Mouse (Mus musculus): ENCODE measurements around the gene Brsk1. TPM values are rescaled to one million over a fixed set of nuclear protein-coding genes. Genes with fewer than 3 reads are reported as not detected.

Brsk1 gene
- polyA plus RNA-seq, 1 experiment from 2014 or later: 2.8 TPM

DNA sequence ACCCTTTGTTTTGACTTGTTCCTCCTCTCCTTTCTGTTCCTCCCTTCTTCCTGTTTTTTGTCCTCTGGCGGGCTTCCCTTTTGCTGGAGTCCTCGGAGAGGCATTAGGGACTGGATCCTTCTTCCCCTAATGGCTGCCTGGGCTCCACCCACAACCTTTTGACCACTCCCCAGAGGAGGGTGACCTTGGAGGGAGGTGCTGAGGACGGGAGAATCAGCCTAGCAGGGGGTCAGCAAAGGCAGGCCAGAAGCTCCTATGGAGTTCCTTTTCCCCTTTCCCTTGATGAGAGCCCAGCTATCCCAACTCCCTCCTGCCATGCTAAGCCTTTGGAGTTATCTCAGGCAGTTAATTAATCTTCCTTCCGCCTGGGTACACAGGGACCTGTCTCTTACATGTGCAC lies 50.7 kb downstream of the Brsk1 start:
- Histone ChIP-seq H3K4me2 (replicated peaks) (peak overlapping the region; percentile 85), H3K27me3 (no peaks in the 10 kb centered on the region), H3K9ac (peak overlapping the region; percentile 77), H3K4me1 (peaks cover 24% of the 10 kb centered on the region), H3K4me3 (peak overlapping the region; percentile 73), H3K9me3 (no peaks in the 10 kb centered on the region), H3K36me3 (peaks cover 39% of the 10 kb centered on the region), H3K27ac (peak overlapping the region; percentile 90)
- 6% methylated on average over 4 of the region's 4 CpGs for WGBS
- ATAC-seq (ENCODE audit: insufficient number of reproducible peaks, insufficient read depth, low FRiP score, low TSS enrichment): no peak

DNA sequence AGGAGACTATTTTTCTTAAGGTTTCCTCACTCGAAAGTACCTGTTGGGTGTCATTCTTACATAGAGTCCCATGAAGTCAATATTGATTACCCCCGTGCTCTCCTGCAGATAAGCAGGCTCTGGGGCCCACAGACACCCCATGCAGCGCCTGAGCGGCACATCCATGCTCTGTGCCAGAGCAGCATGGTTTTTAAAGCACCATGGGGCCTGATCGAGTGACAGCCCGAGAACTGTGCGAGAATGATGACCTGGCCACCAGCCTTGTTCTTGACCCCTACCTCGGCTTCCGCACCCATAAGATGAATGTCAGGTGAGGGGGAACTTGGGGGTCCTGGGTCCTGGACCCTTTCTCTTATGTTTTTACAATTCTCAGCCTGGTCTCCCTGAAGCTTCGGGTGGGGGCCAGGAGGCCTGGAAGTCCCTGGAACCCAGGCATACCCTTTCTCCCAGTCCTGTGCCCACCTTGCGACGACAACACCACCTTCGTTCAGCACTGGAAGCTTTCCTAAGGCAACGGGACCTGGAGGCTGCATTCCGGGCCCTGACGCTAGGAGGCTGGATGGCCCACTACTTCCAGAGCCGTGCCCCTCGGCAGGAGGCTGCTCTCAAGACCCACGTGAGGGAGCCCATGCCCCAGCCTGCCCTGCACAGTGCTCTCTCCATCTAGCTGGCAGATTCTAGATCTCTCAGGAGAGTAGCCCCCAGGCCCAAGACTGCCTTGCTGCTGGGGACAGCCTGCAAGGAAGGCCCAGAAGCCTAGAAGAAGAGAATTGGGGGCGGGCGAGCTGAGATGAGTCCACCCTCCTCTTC lies 51.5 kb downstream of the Brsk1 start:
- Histone ChIP-seq H3K4me2 (replicated peaks) (peak overlapping the region; percentile 85), H3K4me1 (peaks cover 24% of the 10 kb centered on the region), H3K27me3 (no peaks in the 10 kb centered on the region), H3K9ac (peak overlapping the region; percentile 77; the same call in 1 of the 2 replicates), H3K9me3 (no peaks in the 10 kb centered on the region), H3K4me3 (peak overlapping the region; percentile 73; the same call in 1 of the 2 replicates), H3K36me3 (peaks cover 47% of the 10 kb centered on the region), H3K27ac (no peak overlapping the region)
- ATAC-seq (ENCODE audit: insufficient number of reproducible peaks, insufficient read depth, low FRiP score, low TSS enrichment): no peak
- 86% methylated on average over 21 of the region's 21 CpGs for WGBS

DNA sequence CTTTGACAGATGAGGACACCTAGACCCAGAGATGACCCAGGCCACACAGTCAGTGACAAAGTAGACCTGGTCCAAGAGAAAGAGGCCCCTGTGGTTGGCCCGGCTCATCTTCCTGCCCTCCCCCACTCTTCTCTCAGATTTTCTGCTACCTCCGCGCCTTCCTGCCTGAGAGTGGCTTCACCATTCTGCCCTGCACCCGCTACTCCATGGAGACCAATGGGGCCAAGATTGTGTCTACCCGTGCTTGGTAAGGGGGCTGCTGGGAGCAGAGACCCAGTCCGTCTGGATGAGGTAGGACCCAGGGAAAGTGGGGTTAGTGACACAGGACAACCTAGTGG lies 52.0 kb downstream of the Brsk1 start:
- Histone ChIP-seq H3K4me3 (no peak overlapping the region), H3K4me2 (replicated peaks) (no peak overlapping the region), H3K4me1 (peaks cover 24% of the 10 kb centered on the region), H3K9ac (no peak overlapping the region), H3K27ac (no peak overlapping the region), H3K9me3 (no peaks in the 10 kb centered on the region), H3K36me3 (peaks cover 50% of the 10 kb centered on the region), H3K27me3 (no peaks in the 10 kb centered on the region)
- ATAC-seq (ENCODE audit: insufficient number of reproducible peaks, insufficient read depth, low FRiP score, low TSS enrichment): no peak
- WGBS: 92% methylated on average over 6 of the region's 6 CpGs

DNA sequence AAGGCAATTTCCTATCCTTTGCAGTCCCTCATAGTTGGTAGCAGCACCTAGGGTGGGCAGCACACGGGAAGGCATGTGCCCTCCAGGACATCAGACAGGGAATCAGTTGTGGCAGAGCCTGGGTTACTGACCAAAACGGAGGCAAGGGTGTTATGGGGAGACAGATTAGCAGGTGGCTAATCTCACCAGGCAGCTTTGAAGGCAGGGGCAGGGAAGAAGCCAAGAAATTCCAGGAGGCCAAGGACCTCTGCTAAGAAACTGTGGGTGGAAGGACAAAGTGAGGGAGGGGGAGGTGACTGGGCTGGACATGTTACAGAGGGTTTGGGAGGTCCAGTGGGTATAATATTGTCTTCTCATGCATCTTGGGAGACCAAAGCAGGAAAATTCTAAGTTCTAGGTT lies 53.0 kb downstream of the Brsk1 start:
- H3K9ac ChIP-seq: no peak overlapping the region
- no peak overlapping the region for H3K4me2 ChIP-seq (replicated peaks)
- H3K27ac ChIP-seq: no peak overlapping the region
- ATAC-seq (ENCODE audit: insufficient number of reproducible peaks, insufficient read depth, low FRiP score, low TSS enrichment): no peak
- peaks cover 24% of the 10 kb centered on the region for H3K4me1 ChIP-seq
- H3K9me3 ChIP-seq: no peaks in the 10 kb centered on the region
- no peaks in the 10 kb centered on the region for H3K27me3 ChIP-seq
- no peak overlapping the region for H3K4me3 ChIP-seq
- 77% methylated on average over 2 of the region's 2 CpGs for WGBS
- H3K36me3 ChIP-seq: peaks cover 50% of the 10 kb centered on the region

DNA sequence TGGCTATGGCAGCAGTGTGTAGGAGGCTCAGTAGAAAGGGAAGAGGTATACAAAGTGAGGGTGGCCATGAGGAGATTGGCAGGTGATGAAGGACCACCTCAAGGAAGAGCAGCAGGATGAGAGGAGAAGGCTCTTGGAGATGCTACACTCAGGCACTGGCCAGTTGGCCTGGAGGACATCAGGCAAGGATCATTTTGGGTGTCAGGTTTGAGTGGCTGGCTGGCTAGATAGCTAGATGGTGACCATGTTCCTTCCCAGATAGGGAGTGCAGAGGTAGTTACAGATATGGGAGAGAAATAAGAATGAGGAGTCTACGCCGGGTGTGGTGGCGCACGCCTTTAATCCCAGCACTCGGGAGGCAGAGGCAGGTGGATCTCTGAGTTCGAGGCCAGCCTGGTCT lies 54.5 kb downstream of the Brsk1 start:
- H3K4me3 ChIP-seq: no peak overlapping the region
- ATAC-seq (ENCODE audit: insufficient number of reproducible peaks, insufficient read depth, low FRiP score, low TSS enrichment): no peak
- WGBS: 95% methylated on average over 6 of the region's 6 CpGs
- no peaks in the 10 kb centered on the region for H3K9me3 ChIP-seq
- H3K27me3 ChIP-seq: no peaks in the 10 kb centered on the region
- H3K4me1 ChIP-seq: peaks cover 18% of the 10 kb centered on the region
- H3K4me2 ChIP-seq (replicated peaks): no peak overlapping the region
- no peak overlapping the region for H3K9ac ChIP-seq
- H3K27ac ChIP-seq: no peak overlapping the region
- H3K36me3 ChIP-seq: peaks cover 50% of the 10 kb centered on the region

DNA sequence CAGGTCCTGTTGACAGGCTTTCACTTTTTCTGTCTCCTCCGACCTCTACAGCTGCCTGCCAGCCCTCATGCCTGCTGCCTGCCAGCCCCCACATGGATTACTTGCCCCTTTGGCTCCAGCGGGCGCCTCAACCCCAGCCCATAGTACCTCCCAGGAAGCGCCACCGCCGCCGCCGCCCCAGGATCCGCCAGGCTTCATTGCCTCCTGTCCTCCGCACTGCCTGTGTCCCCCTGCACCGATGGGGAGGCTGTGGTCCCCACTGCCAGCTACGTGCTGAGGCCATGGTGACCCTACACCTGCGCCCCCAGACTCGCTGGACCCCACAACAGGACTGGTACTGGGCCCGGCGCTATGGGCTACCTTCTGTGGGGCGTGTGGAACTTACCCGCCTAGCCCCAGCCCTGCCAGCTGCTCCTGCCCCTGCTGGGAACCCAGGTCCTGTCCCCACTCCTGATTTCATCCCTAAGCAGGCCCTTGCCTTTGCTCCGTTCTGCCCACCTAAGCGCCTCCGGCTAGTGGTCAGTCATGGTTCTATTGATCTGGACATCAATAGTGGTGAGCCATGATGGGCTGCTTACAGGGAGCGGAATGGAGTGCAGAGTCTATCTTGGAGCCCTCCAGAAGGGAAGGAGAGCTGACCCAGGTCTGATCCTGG lies 56.0 kb downstream of the Brsk1 start:
- Histone ChIP-seq H3K36me3 (peaks cover 50% of the 10 kb centered on the region), H3K4me2 (replicated peaks) (no peak overlapping the region), H3K27me3 (no peaks in the 10 kb centered on the region), H3K4me1 (peaks cover 15% of the 10 kb centered on the region), H3K9me3 (no peaks in the 10 kb centered on the region), H3K9ac (no peak overlapping the region), H3K4me3 (no peak overlapping the region), H3K27ac (no peak overlapping the region)
- ATAC-seq (ENCODE audit: insufficient number of reproducible peaks, insufficient read depth, low FRiP score, low TSS enrichment): no peak; the same call in 1 of the 2 replicates
- 88% methylated on average over 22 of the region's 22 CpGs for WGBS

DNA sequence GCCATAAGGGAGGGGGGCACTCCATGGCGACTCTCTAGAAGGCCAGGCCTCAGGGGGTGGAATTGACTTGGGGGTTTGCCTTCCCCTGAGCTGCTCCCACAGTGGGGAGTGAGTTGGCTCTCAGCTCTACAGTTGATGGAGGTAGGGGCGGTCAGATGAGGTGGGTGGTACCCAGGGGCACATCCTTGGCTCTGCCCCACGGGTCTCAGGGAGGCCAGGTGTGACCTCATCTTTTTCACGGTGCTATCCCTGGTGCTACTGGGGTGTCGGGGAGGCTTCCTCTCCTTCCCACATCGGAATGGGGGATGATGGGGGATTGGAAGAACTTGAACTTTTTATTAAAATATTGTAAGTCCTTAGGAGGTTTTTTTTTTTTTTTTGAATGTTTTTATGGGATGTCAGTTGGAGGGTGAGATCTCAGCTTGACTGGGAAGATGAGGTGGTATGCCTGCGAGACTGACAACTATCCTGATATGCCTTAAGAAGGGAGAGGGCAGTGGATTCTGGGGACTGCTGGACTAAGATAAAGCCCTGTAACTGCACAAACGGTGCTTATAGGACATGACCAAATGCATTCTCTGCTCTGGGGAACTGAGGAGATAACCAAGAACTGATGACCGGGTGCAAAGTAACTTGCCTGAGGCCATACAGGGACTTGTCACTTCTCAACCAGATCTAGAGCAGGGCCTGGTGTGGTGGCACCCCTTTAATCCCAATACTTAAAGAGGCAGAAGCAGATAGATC lies 56.9 kb downstream of the Brsk1 start:
- Histone ChIP-seq H3K4me3 (no peak overlapping the region), H3K4me2 (replicated peaks) (no peak overlapping the region), H3K27me3 (no peaks in the 10 kb centered on the region), H3K27ac (no peak overlapping the region), H3K9ac (no peak overlapping the region), H3K9me3 (no peaks in the 10 kb centered on the region), H3K4me1 (peaks cover 14% of the 10 kb centered on the region; the same call in 1 of the 2 replicates), H3K36me3 (peaks cover 45% of the 10 kb centered on the region)
- no peak for ATAC-seq (ENCODE audit: insufficient number of reproducible peaks, insufficient read depth, low FRiP score, low TSS enrichment)
- 72% methylated on average over 9 of the region's 9 CpGs for WGBS

DNA sequence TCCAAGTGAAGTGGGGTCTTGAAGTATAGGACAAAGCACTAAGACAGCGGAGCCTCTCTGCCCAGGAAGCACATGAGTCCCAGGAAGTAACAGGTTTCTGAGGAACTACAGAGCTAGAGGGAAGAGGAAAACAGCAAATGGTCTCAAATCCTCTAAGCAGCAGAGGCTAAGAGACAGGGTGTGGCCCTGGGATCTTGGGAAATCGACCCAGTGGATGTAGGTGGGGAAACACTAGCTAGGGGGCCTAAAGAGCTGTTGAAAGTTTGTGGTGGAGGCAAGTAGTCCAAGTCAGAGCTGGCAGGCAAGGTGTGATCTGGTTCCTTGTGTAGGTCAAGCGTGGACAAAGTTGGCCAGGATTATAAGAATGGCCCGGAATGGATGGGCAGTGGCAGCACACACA lies 57.9 kb downstream of the Brsk1 start:
- H3K27ac ChIP-seq: no peak overlapping the region
- no peak overlapping the region for H3K4me2 ChIP-seq (replicated peaks)
- no peaks in the 10 kb centered on the region for H3K27me3 ChIP-seq
- no peak overlapping the region for H3K9ac ChIP-seq
- ATAC-seq (ENCODE audit: insufficient number of reproducible peaks, insufficient read depth, low FRiP score, low TSS enrichment): no peak
- WGBS: 75% methylated on average over 4 of the region's 4 CpGs
- H3K4me3 ChIP-seq: no peak overlapping the region
- peaks cover 35% of the 10 kb centered on the region for H3K36me3 ChIP-seq
- H3K4me1 ChIP-seq: peaks cover 10% of the 10 kb centered on the region; the same call in 1 of the 2 replicates
- H3K9me3 ChIP-seq: no peaks in the 10 kb centered on the region

DNA sequence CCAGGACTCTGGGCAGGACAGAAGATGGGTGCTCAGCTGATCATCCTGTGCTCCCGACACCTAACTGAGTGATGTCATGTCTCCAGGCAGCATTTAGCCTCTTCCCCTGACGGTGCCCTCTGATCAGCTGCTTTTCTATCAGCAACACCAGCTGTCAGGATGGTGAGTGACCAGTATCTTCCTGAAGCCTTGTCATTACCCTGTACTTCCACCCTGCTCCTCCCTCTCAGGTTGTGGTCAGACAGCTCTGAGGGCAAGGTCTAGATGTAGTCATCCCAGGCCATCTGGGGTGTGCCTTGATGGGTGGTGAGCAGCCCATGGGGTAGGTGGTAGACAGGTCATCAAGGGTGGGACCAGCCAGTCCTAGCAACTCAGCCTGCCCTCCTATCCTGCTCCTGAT lies 58.8 kb downstream of the Brsk1 start:
- Histone ChIP-seq H3K9ac (no peak overlapping the region), H3K4me3 (no peak overlapping the region), H3K27me3 (no peaks in the 10 kb centered on the region), H3K4me2 (replicated peaks) (no peak overlapping the region), H3K9me3 (no peaks in the 10 kb centered on the region), H3K36me3 (peaks cover 27% of the 10 kb centered on the region), H3K4me1 (peaks cover 10% of the 10 kb centered on the region; the same call in 1 of the 2 replicates), H3K27ac (no peak overlapping the region)
- WGBS: 78% methylated on average over 2 of the region's 2 CpGs
- no peak for ATAC-seq (ENCODE audit: insufficient number of reproducible peaks, insufficient read depth, low FRiP score, low TSS enrichment)

DNA sequence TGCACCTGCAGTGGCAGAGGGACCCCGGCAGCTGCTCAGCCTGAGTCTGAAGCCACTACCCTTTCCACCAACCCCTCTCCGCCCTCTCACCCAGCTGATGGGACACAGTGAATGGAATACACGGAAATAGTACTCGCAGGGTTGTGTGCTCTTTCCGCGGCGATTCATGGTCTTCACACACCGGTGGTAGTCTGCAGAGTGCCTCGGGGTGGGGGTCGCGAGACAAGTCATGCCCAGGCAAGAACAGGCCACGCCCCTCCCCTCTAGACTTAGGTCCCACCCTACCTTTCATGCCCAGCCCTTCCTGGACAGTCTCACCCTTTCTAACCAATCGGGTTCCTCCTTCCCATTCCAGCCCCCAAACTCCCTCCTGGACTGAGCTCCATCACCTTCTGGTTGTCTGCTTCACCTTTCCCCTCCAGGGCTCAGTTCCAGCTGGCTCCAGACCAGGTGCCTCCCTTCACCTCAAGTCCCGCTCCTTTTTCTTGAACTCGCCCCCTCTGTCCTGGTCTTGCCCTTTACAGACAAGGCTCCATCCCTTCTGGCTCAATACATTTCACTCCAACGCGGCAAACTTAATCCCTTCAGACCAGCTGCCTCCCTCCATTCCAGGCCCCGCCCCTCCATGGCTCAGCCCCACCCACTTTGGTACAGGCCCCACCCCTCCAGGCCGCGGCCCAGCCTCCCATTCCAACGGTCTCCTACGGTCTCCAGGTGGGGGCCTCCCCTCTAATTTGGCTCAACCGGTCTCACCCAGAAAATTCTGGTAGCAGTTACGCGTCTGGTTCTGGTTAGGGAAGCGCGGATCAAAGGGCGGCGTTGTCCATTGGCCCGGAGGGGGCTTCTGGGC lies 61.8 kb downstream of the Brsk1 start:
- H3K4me2 ChIP-seq (replicated peaks): peak overlapping the region; percentile 47
- peak; percentile 70 for ATAC-seq (ENCODE audit: insufficient number of reproducible peaks, insufficient read depth, low FRiP score, low TSS enrichment)
- peak overlapping the region; percentile 43 for H3K4me3 ChIP-seq
- 2% methylated on average over 30 of the region's 30 CpGs for WGBS
- no peaks in the 10 kb centered on the region for H3K9me3 ChIP-seq
- H3K36me3 ChIP-seq: peaks cover under 1% of the 10 kb centered on the region; the same call in 1 of the 2 replicates
- peak overlapping the region; percentile 86 for H3K27ac ChIP-seq
- H3K4me1 ChIP-seq: peaks cover 10% of the 10 kb centered on the region; the same call in 1 of the 2 replicates
- H3K9ac ChIP-seq: peak overlapping the region; percentile 19; the same call in 1 of the 2 replicates
- H3K27me3 ChIP-seq: no peaks in the 10 kb centered on the region
